Mouse (Mus musculus): ENCODE measurements around the gene Dpep1.
"Not testable (repeated sequence)": the region's sequence is repeated elsewhere in the genome, so short reads cannot be mapped to it uniquely, and the experiment has no call there.

Dpep1 gene

DNA sequence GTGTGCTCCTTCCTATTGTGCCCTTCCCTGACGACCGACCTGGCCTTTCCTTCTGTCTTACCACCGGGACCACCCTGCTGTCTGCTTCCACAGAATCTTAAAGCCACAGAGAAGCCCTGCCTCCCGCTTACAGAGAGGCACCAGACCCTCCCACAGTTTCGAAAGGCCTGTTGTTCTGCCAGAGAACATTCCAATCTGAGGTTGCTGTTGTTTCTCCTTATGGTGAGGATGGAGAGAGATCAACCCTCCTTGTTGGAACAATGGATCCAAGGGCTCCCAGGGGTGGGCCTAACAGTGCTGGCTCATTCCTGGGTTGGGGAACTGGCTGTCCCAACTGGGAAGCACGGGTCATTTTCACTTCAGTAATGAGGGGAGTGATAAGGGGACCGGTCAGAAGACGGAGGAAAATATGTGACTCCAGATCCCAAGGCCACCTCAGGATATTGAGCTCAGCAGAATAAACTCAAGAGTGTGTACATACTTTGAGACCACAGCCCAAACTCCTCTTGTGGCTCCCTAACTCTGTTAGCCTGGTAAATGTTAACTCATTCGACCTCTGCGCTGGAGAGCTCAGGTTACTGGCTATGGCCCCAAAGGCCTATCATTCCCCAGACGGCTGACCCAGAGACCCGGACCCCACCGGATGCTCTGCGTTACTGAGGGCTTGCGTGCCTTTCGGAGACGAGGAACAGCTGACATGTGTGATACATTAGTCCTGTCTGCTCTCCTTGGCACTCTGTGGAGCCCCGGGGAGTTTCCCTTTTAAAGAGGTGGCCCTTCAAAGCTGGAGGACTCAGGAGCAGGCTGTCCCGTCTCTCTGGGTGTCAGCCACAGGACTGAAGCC lies at the start of gene Dpep1:
TSS of gene Dpep1 (plus strand) at position 677 of the 844 bp plus-strand sequence.
- DNase-seq (ENCODE audit: low spot score in 2 of 2) = no peak

DNA sequence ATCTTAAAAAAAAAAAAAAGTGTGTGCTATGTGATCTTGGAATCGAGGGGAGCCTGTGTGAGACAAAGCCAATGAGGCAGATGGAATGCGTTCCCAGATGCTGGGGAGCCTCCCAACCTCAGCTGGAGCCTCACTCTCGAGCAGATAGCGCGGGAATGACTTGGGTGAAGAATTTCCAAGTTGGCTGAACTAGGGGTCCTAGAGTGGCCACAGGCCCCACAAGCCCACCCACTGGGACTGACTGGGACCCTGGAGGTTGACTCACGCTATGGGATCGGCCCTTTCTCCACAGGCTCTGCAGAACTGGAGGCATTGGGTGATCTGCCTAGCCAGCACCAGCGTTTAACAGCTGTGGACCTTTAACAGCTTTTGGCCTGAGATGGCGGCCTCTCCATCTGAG lies 49.8 kb upstream of the Dpep1 start:
- no peak for DNase-seq (ENCODE audit: low spot score in 2 of 2)

DNA sequence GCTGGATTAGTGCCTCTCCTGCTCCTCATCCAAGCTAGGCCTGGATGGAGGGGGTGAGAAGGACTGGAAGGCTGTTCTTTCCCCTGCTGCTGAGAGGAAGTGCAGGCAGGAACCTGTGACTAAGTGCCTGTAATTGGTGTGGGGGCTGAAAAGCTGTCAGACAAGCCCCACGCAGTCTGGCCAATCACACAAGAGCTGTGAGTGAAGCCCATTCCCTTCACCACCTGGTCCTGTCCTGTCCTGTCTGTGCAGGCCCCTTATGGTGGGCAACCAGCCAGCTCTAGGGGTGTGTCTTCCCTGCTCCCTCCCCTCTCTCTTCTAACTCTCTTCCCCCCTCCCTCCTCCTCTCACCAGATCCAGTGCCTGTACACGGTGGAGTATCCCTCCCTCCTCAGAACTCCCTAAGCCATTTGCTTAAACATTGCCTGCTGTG lies 48.4 kb upstream of the Dpep1 start:
- DNase-seq (ENCODE audit: low spot score in 2 of 2) = peak in 1 of 2 experiments; percentile 65

DNA sequence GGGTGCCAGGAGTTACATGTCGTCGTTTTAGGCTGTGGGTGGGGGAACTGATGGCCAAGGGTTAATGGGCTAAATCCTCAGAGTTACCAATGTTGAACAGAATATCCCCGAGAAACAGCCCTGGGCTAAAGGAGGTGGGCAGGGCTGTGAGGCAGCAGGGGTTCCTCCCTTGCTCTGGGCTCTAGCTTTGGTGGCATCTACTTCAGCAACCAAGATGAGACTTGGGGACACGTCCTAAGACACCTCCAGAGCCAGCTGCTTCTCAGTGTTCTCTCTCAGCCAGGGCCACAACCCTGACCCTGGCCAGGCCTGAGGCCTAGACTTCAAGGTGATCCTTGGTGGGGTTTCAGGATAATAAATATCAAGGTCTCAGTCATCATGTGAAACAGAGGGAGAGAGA lies 47.3 kb upstream of the Dpep1 start:
- DNase-seq (ENCODE audit: low spot score in 2 of 2) = no peak

DNA sequence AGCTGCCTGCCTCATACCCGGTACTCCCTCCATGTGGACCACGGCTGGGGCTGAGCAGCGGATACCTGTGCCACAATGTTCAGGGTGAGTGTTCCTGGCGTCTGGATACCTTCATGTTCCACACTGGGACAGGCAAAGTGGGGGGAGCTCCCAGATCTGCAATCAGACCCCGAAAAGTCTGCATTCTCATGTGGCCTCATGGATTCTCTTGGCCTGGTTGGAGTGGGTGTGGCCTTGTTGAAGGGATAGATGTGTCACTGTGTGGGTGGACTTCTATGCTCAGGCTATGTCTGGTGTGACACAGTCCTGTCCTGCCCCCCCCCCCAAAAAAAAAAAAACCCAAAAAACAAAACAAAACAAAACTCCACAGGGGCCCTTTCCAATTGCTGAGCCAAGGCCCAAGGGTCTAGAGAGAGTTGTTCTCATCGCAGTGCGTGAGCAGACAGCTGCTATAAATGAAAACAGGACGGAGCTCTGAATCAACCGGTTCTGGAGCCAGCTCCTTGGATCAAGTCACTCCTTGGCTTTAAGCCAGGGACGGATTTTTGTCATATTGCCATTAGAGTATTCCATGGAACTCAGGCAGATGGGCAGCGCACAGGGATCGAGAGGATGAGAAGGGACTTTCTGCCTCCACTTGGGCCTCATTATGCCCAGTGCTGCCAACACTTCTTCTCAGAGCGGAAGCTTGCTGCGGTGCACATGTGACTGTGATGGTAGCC lies 44.1 kb upstream of the Dpep1 start:
- DNase-seq (ENCODE audit: low spot score in 2 of 2) = peak in 1 of 2 experiments; percentile 89

DNA sequence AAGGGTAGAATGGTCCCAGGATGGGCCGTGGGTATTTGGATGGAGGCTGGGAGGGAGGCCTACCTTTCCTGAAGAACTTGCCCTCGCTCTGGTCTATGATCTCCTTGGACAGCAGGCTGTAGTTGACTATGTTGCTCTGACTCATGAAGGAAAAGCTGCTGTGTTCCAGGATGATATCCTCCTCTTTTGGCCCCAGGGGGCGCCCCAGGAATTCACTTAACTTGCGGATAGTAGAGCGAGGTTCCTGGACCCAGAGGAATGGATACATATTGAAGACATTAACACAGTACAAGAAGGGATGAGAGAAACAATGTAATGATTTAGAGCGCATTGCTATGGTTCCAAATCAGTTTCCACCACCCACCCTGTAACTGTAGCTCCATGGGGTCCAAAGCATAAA lies 40.8 kb upstream of the Dpep1 start:
- DNase-seq (ENCODE audit: low spot score in 2 of 2) = no peak

DNA sequence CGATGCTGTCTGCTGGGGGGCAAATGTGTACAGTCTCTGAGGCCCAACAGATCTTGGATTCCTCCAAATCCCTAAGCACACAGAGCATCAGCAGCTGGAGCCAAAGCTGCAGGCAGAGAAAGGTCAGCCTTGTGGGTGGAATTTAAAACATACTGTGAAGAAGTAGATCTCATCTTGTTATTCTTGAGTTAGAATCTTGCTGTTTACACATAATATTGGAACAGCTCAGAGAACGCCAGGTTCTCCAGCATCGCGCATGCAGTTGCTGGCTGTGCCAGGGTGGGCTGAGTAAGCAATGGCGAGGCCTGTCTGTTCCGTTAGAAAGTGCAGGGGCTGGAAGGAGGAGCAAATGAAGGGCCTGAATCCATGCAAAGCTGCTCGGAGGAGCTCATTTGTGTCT lies 39.7 kb upstream of the Dpep1 start:
- no peak for DNase-seq (ENCODE audit: low spot score in 2 of 2)

DNA sequence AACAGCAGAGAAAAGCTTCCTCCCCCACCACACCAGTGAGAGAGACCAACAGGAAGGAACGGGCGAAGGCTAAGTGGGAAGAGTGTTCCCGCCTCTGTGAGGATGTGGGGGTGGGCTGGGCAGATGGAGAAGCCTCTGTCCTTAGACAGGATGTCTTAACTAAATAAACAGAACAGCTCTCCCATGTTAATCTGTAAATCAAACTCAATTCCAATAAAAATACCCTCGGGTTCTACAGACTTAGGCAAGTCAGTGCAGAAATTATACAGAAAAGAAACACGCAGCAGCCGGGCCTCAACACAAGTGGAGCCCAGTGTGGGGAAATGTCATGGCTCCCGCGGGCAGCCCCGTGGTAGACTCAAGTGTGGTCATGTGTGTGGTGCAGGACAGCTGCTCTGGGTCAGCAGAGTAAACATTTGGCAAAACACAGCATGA lies 35.3 kb upstream of the Dpep1 start:
- no peak for DNase-seq (ENCODE audit: low spot score in 2 of 2)

DNA sequence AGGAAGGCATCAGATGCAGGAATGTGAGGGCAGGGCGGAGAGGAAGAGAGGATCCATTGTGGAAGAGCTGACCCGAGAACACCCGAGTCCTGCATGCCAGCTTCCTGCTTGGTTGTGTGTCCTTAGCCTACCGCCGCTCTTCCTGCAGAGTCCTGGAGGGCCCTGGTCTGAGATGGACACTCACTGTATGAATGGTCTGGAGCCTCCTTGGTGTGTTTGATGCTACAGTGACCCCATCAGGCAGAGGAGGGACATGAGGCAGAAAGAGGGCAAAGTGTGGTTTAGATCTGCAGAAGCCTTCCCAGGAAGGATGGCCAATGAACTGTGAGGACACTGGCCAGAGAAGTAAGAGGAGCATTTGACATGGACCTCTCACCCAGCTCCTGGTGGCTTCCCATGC lies 30.9 kb upstream of the Dpep1 start:
- no peak for DNase-seq (ENCODE audit: low spot score in 2 of 2)

DNA sequence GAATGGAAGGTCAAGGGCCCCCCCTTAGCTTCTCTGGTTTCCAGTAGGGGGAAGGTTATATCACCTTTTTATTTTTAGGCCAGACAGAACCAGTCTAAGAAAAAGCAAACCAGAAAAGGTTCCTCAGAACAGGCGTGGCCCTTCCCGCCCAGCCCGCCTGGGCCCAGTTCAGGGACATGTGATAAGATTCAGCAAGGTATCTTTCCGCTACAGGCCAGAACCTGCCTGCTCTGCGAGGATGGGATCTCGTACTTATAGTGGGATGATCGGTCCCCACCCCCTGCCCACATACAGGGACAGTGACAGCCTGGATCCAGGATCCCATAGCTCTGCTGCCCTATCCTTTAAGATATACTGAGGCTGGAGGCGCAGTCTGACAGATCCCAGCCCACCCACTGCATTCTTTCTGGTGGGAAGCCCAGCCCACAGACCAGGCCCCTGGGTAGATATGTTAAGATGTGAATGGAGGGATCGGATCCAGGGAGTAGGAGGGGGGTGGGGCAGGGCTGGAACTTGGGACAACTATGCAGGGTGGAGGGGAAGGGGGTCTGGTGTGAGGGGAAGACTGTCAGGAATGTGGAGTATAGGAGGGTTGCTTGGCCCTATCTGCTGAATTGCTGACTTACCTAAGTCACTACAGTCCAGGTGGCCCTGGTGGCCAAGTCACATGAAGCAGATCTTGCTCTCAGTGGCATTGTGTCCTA lies 29.8 kb upstream of the Dpep1 start:
- DNase-seq (ENCODE audit: low spot score in 2 of 2) = no peak

DNA sequence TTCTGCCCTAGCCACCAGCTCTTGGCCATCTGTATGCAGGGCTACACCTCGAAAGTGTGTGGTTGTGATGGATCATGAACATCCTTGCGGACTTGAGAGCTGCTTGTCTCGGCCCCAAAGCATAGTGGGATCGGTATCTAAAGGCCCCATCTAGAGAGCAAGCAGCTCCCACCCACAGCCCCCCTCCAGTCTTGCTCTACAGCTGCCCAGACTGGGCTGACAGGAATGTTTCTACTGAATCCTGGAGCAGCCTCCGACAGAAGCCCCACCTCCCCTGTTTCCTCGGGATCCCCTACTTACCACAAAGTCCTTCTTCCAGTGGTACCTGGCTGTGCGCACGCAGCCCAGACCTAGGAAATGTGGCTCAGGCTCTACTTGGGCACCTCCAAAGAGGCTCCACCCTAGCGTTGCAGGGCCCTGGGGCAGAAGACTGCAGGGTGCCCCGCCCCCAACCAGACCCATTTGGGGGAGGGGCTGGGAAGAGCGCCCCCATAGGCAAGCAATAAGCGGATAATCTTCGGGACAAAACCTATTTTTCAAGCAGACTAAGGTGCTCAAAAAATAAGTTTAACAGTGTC lies 28.1 kb upstream of the Dpep1 start, which contains the start of gene Sult5a1:
TSS of gene Sult5a1 (minus strand) at position 428 of the 578 bp plus-strand sequence.
- DNase-seq (ENCODE audit: low spot score in 2 of 2) = no peak

DNA sequence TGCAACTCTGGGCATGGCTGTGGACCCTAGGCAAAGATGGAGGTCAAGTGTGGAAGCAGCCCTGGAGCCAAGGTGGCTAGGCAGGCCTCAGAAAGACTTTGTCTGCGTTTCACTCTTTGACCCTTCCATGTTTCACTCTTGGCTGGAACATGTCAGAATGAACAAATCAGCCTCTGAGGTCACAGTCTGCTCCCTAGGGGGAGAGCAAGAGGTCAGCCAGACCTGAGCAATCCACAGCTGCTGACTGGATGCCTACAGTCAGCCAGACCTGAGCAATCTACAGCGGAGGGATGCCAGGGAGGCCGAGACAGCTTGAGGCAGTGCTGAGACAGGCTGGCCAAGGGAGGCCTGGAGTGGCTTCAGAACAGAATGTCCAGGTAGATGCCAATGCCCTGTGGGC lies 4.7 kb upstream of the Dpep1 start:
- DNase-seq (ENCODE audit: low spot score in 2 of 2) = no peak

DNA sequence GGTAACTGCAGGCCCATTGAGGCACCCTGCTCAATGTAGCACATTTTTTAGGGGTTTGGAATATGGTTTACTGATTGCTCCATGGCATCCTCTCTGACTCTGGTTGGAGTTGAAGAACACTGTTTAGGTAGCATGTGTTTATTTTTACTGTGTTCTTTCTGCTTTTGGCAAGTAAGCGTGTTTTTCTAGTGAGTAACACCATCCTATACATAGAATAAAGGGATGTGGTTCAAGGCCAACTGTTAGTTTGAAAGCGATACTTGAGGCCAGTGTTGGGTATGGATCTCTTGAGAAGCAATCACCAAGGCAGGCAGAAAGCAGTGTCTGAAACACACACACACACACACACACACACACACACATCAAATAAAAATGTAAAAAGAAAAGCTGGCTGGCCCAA lies 2.0 kb downstream of the Dpep1 start:
- DNase-seq (ENCODE audit: low spot score in 2 of 2) = no peak

DNA sequence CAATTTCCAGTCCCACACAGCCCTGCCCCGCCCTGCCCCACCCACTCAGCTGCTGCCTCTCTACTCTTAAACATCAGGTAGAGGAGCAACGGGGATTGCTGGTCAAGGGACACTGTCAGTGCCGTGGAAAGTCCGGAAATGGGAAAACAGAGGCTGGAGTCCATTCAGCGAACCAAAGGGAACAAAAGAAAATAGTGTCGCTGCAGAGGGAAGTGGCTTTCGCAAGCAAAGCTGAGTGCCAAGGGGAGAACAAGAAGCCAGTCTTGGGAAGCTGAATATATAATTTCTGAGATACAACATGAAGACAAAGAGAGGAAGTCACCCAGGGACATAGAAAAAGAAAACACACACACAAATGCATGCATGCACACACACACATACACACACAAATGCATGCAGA lies 2.8 kb downstream of the Dpep1 start:
- DNase-seq (ENCODE audit: low spot score in 2 of 2) = no peak

DNA sequence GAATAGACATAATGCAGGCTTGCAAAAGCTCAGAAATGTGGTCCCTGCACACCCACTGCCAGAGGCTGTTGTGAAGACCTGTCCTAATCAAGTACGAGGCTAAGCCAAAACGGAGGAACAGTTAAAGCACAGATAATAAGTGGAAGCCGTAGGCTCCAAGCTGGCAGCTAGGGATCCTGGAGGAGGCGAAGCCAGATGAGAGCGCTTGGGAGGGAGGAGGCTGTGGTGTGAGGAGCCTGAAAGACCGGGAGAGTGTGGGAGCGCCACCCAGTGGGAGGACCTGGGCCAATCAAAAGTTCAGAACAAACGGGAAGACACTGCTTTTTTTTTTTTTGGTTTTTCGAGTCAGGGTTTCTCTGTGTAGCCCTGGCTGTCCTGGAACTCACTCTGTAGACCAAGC lies 4.6 kb downstream of the Dpep1 start:
- DNase-seq (ENCODE audit: low spot score in 2 of 2) = peak; percentile 56 to 71

DNA sequence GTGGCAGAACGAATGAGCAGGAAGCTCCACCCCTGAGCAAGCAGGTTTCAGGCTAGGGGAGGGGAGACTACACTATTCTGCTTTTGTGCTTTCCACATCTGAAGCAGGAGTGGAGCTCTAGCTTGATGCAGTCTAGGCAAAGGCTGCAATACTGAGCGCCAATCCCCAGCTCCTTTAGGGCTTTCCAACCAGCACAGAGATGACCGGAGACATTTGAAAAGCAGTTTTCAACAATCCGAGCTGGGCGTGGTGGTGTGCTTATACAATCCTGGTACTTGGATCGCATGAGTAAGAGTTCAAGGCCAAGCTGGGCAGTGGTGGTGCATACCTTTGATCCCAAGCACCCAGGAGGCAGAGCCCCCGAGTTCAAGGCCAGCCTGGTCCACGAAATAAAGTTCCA lies 5.9 kb downstream of the Dpep1 start:
- DNase-seq (ENCODE audit: low spot score in 2 of 2) = no peak

DNA sequence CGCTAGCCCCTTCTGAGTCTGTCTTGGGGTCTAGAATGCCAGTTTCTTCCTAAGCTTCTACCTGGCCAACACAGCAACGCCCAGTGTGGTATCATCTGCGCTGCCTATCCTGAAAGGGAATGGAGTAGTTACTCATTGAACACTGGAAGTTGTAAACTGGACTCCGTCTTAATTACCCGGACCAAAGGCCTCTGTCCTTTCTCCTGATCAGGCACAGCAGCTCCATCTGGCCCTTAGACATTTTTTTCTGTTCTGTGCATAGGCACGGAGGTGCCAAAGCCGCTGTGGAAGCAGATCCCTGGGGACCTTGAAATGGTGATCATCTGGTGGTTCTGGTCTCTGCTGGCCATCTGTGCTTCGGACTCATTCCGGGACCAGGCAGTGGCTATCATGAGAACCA lies 7.7 kb downstream of the Dpep1 start:
- no peak for DNase-seq (ENCODE audit: low spot score in 2 of 2)

DNA sequence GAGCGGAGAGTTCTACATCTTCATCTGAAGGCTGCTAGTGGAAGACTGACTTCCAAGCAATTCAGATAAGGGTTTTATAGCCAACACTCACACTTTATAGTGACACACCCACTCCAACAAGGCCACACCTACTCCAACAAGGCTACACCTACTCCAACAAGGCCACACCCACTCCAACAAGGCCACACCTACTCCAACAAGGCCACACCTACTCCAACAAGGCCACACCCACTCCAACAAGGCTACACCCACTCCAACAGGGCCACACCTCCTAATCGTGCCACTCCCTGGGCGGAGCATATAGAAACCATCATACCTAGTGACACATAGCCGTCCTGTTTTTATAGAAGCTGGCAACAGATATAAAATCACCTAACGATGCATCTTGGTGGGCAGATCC lies 11.0 kb downstream of the Dpep1 start:
- DNase-seq (ENCODE audit: low spot score in 2 of 2) = not testable (repeated sequence)

DNA sequence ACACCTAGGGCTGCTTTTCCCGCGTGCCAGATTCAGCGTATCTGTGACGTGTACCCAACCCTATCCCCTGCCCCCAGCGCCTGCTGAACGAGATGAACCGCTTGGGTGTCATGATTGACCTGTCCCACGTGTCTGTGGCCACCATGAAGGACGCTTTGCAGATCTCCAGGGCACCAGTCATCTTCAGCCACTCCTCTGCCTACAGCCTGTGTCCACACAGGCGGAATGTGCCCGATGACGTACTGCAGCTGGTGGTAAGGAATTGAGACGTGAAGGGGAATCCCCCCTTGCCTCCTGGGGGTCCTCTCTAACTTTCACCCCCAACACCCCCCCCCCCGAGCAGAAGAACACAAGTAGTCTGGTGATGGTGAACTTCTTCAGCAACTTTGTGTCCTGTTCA lies 13.8 kb downstream of the Dpep1 start:
- DNase-seq (ENCODE audit: low spot score in 2 of 2) = no peak

DNA sequence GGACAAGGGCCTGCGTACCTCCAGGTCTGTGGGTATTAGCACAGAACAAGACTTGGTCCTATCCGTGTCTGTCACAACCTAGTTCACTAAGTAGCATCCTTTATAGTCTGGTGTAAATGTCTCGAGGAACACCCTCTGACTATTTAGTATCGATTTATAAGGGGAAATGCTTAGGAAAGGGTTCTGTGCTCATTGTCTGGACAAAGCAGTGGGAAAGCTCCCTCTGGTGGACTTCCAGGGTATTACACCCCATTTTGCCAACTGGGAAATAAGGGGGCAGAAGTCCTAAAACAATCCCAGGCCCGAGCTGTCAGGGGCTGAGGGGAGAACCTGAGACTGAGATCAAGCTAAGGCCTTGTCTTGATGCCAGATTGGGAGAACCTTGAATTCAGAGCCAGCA lies 16.2 kb downstream of the Dpep1 start:
- peak; percentile 68 to 84 for DNase-seq (ENCODE audit: low spot score in 2 of 2)

DNA sequence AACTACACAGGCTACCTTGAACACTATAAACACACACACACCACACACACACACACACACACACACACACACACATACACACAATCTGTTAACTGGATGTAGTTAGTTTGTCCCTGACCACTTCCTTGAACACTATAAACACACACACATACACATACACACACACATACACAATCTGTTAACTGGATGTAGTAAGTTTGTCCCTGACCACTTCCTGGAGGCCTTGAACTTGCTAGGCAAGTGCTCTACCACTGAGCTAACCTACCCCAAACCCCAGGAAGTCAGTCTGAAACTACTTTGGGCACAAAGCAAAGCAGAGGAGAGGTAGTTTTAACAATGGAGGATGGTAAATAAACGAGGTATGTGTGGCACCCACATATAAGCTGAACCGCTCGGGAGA lies 17.5 kb downstream of the Dpep1 start:
- DNase-seq (ENCODE audit: low spot score in 2 of 2) = no peak

DNA sequence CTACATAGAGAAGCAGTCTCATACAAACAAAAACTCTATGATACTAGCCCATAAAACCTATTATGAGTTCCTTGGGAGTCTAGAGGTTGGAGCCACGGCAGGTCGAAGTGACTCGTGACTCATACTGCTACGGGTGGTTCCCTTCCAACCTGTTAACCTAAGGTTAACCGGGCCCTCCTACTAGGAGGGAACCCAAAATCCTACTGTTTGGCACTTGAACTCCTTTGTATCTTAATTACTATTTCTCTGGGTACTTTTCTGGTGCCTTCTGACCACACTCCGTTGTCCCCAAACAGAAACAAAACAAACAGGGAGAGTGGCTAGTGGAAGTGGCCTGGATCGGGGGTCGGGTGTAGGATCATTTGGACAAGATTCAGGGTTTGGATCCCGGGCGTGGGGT lies 25.8 kb downstream of the Dpep1 start:
- DNase-seq (ENCODE audit: low spot score in 2 of 2) = no peak
